Mouse (Mus musculus) thymus, postnatal 25 days (tissue): Measurements from ENCODE around the gene Rhobtb3.
"Not testable (repeated sequence)": the region's sequence is repeated elsewhere in the genome, so short reads cannot be mapped to it uniquely, and the experiment has no call there.

Experiments
- DNase-seq: peaks from one replicate; pipeline ENCODE4 v3.0.0; 2022

Rhobtb3 gene

GRCm38 (mm10) chr13:75927951-75928350 is 15.8 kb downstream of the Rhobtb3 start:
- DNase-seq: no peak

GRCm38 (mm10) chr13:75914151-75914550 is 29.6 kb downstream of the Rhobtb3 start:
- DNase-seq: no peak

- DNase-seq: no peak
These were observed 35.5 kb downstream of the Rhobtb3 start for GRCm38 (mm10) chr13:75908187-75908586.

GRCm38 (mm10) chr13:75907133-75907532 is 36.6 kb downstream of the Rhobtb3 start:
- DNase-seq: no peak

- no peak for DNase-seq
These were observed 39.1 kb downstream of the Rhobtb3 start for GRCm38 (mm10) chr13:75904660-75905059.

- not testable (repeated sequence) for DNase-seq
These were observed 42.8 kb downstream of the Rhobtb3 start for GRCm38 (mm10) chr13:75900928-75901327.

GRCm38 (mm10) chr13:75892876-75893275 is 50.8 kb downstream of the Rhobtb3 start:
- DNase-seq: no peak

- DNase-seq: no peak
These were observed 51.4 kb downstream of the Rhobtb3 start for GRCm38 (mm10) chr13:75892291-75892690.

- no peak for DNase-seq
These were observed 51.9 kb downstream of the Rhobtb3 start for GRCm38 (mm10) chr13:75891868-75892267.

- DNase-seq: no peak
These were observed 59.9 kb downstream of the Rhobtb3 start for GRCm38 (mm10) chr13:75883792-75884191.

GRCm38 (mm10) chr13:75880501-75880900 is 63.2 kb downstream of the Rhobtb3 start:
- DNase-seq: no peak

GRCm38 (mm10) chr13:75879756-75880155 is 64.0 kb downstream of the Rhobtb3 start:
- no peak for DNase-seq

GRCm38 (mm10) chr13:75877907-75878306 is 65.8 kb downstream of the Rhobtb3 start:
- peak; percentile 7 for DNase-seq

- DNase-seq: no peak
These were observed 67.1 kb downstream of the Rhobtb3 start for GRCm38 (mm10) chr13:75876592-75876991.

- not testable (repeated sequence) for DNase-seq
These were observed 67.5 kb downstream of the Rhobtb3 start for GRCm38 (mm10) chr13:75876188-75876587.

- DNase-seq: no peak
These were observed 68.9 kb downstream of the Rhobtb3 start for GRCm38 (mm10) chr13:75874608-75875376.

- DNase-seq: no peak
These were observed 75.8 kb downstream of the Rhobtb3 start for GRCm38 (mm10) chr13:75867876-75868275.

GRCm38 (mm10) chr13:75865486-75866184 is 78.1 kb downstream of the Rhobtb3 start:
- no peak for DNase-seq

- DNase-seq: no peak
These were observed 84.4 kb downstream of the Rhobtb3 start for GRCm38 (mm10) chr13:75859264-75859844.

GRCm38 (mm10) chr13:75853118-75853517 is 90.6 kb downstream of the Rhobtb3 start:
- DNase-seq: no peak

GRCm38 (mm10) chr13:75852027-75852426 is 91.7 kb downstream of the Rhobtb3 start:
- DNase-seq: no peak

GRCm38 (mm10) chr13:75847027-75847426 is 96.7 kb downstream of the Rhobtb3 start:
- no peak for DNase-seq

- DNase-seq: no peak
These were observed 98.1 kb downstream of the Rhobtb3 start for GRCm38 (mm10) chr13:75845519-75846166.
